Mouse (Mus musculus) ES-Bruce4 (cell line): ENCODE results near the gene Nuf2. TPM values are rescaled to one million over a fixed set of nuclear protein-coding genes. Genes with fewer than 3 reads are reported as not detected.
"Not testable (repeated sequence)": the region's sequence is repeated elsewhere in the genome, so short reads cannot be mapped to it uniquely, and the experiment has no call there.

ENCODE experiments used
- H3K27ac ChIP-seq: 2 replicates; pipeline ENCODE4 v1.5.1; 2012; ENCODE audit warnings: low read length, inconsistent platforms; ENCODE audit not compliant: insufficient read depth
- H3K27me3 ChIP-seq: 2 replicates; pipeline ENCODE4 v1.6.1; 2012; ENCODE audit warnings: mild to moderate bottlenecking, low read length, inconsistent platforms; ENCODE audit not compliant: control insufficient read depth, poor library complexity, insufficient read depth, severe bottlenecking
- H3K36me3 ChIP-seq: 2 replicates; pipeline ENCODE4 v1.6.1; 2012; ENCODE audit warnings: inconsistent platforms, mild to moderate bottlenecking, low read length, moderate library complexity; ENCODE audit not compliant: control insufficient read depth, poor library complexity, insufficient read depth, severe bottlenecking
- H3K4me1 ChIP-seq: one replicate; pipeline ENCODE4 v1.8.1; 2011; ENCODE audit warnings: low read length; ENCODE audit not compliant: control insufficient read depth, insufficient read depth
- H3K4me3 ChIP-seq: 2 replicates; pipeline ENCODE4 v1.5.1; 2011; ENCODE audit warnings: low read depth, mild to moderate bottlenecking, low read length
- H3K9ac ChIP-seq: 2 replicates; pipeline ENCODE4 v1.6.1; 2012; ENCODE audit warnings: low read depth, mild to moderate bottlenecking, inconsistent platforms; ENCODE audit not compliant: poor library complexity, severe bottlenecking
- H3K9me3 ChIP-seq: replicated peaks from 2 replicates; pipeline ENCODE4 v1.6.1; 2012; ENCODE audit warnings: mild to moderate bottlenecking, low read length, inconsistent platforms; ENCODE audit not compliant: control insufficient read depth, poor library complexity, insufficient read depth, severe bottlenecking
- CTCF ChIP-seq: IDR thresholded peaks from one replicate; pipeline ENCODE4 v1.8.1; 2011; ENCODE audit warnings: low read depth, low read length
- EP300 ChIP-seq: IDR thresholded peaks from 2 replicates; pipeline ENCODE4 v1.6.1; 2011; ENCODE audit warnings: low read depth, low read length; ENCODE audit not compliant: insufficient read depth
- POLR2A ChIP-seq: IDR thresholded peaks from one replicate; pipeline ENCODE4 v1.8.1; 2011; ENCODE audit warnings: low read length; ENCODE audit not compliant: insufficient read depth
- polyA plus RNA-seq: library from polyadenylated mRNA; stranded (reverse); fragments of >200 nt; gene quantifications from 2 replicates; pipeline ENCODE4 v1.2.4, GENCODE M21; 2011; ENCODE audit warnings: low read depth; ENCODE audit not compliant: missing spikeins, insufficient read depth, insufficient read length

Nuf2 gene
- polyA plus RNA-seq, 1 experiment, result 58.3 TPM

DNA sequence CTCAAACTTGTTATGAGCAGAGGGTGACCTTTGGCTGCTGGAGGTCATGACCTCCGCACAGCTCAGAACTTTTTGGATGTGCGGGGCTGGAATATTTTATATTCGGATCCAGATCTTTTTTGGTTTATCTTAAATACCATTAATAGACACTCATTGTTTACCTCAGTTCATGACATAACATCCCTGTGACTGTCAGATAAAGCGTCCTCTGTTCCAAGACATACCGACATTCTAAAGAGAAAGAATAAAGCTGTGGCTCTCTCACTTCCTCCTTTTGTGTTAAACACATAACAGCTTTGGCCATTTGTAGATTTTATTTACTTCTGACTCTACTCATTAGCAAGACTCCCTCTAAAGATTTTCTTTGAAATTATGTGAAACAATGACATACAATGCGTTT lies 9.2 kb upstream of the Nuf2 start:
- TF ChIP-seq EP300 (no peak), POLR2A (no peak), CTCF (no peak)
- Histone ChIP-seq H3K27me3 (no peaks in the 10 kb centered on the region), H3K27ac (no peak overlapping the region), H3K4me1 (no peaks in the 10 kb centered on the region), H3K9ac (no peak overlapping the region), H3K4me3 (no peak overlapping the region), H3K9me3 (peaks cover 11% of the 10 kb centered on the region), H3K36me3 (no peaks in the 10 kb centered on the region)

- Histone ChIP-seq H3K4me3 (peak overlapping the region; percentile 71), H3K27ac (peak overlapping the region; percentile 46), H3K9me3 (no peaks in the 10 kb centered on the region), H3K4me1 (no peaks in the 10 kb centered on the region), H3K36me3 (peaks cover 9% of the 10 kb centered on the region), H3K9ac (peak overlapping the region; percentile 44; the same call in 1 of the 2 replicates), H3K27me3 (no peaks in the 10 kb centered on the region)
- TF ChIP-seq EP300, result no peak
- peak; percentile 1 for TF ChIP-seq CTCF
- TF ChIP-seq POLR2A, result no peak
These were observed 655 bp upstream of the Nuf2 start for GRCm38 (mm10) chr1:169531702-169532535.

DNA sequence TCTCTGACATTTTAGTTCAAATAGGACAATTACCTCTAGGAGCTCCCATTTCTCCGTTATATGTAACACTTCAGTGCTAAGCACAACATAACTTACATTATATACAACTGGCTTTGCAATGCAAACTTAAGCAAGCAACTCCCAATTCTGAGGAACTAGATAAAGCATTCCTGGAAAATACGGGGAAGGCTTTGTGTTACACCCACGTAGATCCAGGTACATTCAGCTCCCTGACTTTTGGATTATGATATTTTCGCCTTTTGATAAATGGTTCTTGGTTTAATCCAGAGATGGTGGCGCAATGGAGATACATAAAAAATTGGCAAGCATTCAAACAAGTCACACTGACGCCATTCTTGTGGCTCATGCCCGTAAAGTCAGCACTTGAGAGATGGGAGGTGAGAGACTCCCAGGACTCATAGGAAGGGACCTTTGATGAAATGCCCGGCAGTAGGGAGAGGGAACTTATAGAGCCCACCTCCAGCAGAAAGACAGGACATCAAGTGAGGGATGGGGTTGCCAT lies 1.2 kb downstream of the Nuf2 start:
- H3K9me3 ChIP-seq, result peaks cover 16% of the 10 kb centered on the region
- H3K27me3 ChIP-seq, result no peaks in the 10 kb centered on the region
- no peaks in the 10 kb centered on the region for H3K4me1 ChIP-seq
- H3K4me3 ChIP-seq, result peak overlapping the region; percentile 98; the same call in 1 of the 2 replicates
- no peak overlapping the region for H3K27ac ChIP-seq
- TF ChIP-seq CTCF (no peak), EP300 (no peak), POLR2A (no peak)
- H3K9ac ChIP-seq, result peak overlapping the region; percentile 86
- peaks cover 10% of the 10 kb centered on the region for H3K36me3 ChIP-seq

GRCm38 (mm10) chr1:169526006-169526680 lies 5.1 kb downstream of the Nuf2 start:
- no peak for TF ChIP-seq EP300
- no peak for TF ChIP-seq CTCF
- no peak for TF ChIP-seq POLR2A
- Histone ChIP-seq H3K27ac (no peak overlapping the region), H3K36me3 (peaks cover 34% of the 10 kb centered on the region)

DNA sequence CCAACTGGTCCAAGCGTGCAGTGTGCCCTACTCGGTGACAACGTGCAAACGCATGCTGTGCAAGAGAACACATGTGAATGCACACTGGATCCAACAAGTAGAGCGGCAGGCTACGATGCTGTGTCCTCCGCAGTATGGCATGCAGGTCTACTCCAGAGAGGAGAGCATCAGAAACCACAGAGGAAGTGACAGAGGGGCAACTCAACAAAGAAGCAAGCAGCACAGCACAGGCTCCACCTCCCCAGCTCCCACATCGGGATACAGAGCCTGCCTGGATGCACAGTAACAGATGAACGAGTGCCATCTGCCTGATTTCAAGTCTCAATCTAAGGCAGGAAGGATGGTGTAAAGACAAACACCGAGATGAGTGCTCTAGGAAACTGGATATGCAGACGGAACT lies 11.9 kb downstream of the Nuf2 start:
- no peak overlapping the region for H3K9ac ChIP-seq
- no peaks in the 10 kb centered on the region for H3K4me1 ChIP-seq
- H3K36me3 ChIP-seq, result peaks cover 28% of the 10 kb centered on the region
- no peak overlapping the region for H3K27ac ChIP-seq
- no peaks in the 10 kb centered on the region for H3K27me3 ChIP-seq
- TF ChIP-seq EP300 (no peak), CTCF (no peak), POLR2A (no peak)
- peaks cover 3% of the 10 kb centered on the region; the same call in 1 of the 2 replicates for H3K9me3 ChIP-seq
- no peak overlapping the region for H3K4me3 ChIP-seq

More at GRCm38 (mm10) chr1:169526006-169526680, 5.1 kb downstream of the Nuf2 start:
- H3K4me1 ChIP-seq, result no peaks in the 10 kb centered on the region
- H3K4me3 ChIP-seq, result no peak overlapping the region
- no peaks in the 10 kb centered on the region for H3K27me3 ChIP-seq
- peaks cover 26% of the 10 kb centered on the region for H3K9me3 ChIP-seq
- no peak overlapping the region for H3K9ac ChIP-seq

- not testable (repeated sequence) for H3K9me3 ChIP-seq, H3K27me3 ChIP-seq, H3K4me1 ChIP-seq, H3K9ac ChIP-seq, H3K4me3 ChIP-seq, H3K27ac ChIP-seq
- H3K36me3 ChIP-seq, result peaks cover 27% of the 10 kb centered on the region
These were observed 13.3 kb downstream of the Nuf2 start for GRCm38 (mm10) chr1:169517899-169518517.
